Mouse (Mus musculus) heart, embryonic 10.5 days (tissue): ENCODE data around the gene Prmt9. TPM values are rescaled to one million over a fixed set of nuclear protein-coding genes. Genes with fewer than 3 reads are reported as not detected.
A peak's percentile ranks its signal among the peaks of the same experiment; 100 is the strongest.

Experiments
- DNase-seq: peaks from one replicate; pipeline ENCODE4 v3.0.0-alpha.2; 2017; ENCODE audit warnings: low spot score
- H3K27ac ChIP-seq: fragments of 300-500 bp; sonication (generic); 2 replicates; pipeline ENCODE4 v1.5.1; 2016; ENCODE audit warnings: mild to moderate bottlenecking
- H3K27me3 ChIP-seq: fragments of 300-500 bp; sonication (generic); 2 replicates; pipeline ENCODE4 v1.6.1; 2016; ENCODE audit warnings: mild to moderate bottlenecking; ENCODE audit not compliant: poor library complexity, insufficient read depth, severe bottlenecking
- H3K36me3 ChIP-seq: fragments of 300-500 bp; sonication (generic); 2 replicates; pipeline ENCODE4 v1.6.1; 2016; ENCODE audit warnings: mild to moderate bottlenecking, moderate library complexity
- H3K4me1 ChIP-seq: fragments of 300-500 bp; sonication (generic); 2 replicates; pipeline ENCODE4 v1.6.1; 2016; ENCODE audit warnings: mild to moderate bottlenecking
- H3K4me3 ChIP-seq: fragments of 300-500 bp; sonication (generic); 2 replicates; pipeline ENCODE4 v1.5.1; 2016; ENCODE audit warnings: mild to moderate bottlenecking, moderate library complexity
- H3K9me3 ChIP-seq: fragments of 300-500 bp; sonication (generic); 2 replicates; pipeline ENCODE4 v1.6.1; 2016; ENCODE audit warnings: mild to moderate bottlenecking, moderate library complexity
- WGBS: fragments of 180-500 bp; shearing (Covaris S2); methylation state at CpG from one replicate; pipeline ENCODE4 v1.1.7; 2016; 5-methylcytosine and 5-hydroxymethylcytosine counted together
- polyA plus RNA-seq: library from polyadenylated mRNA; unstranded; fragments of >200 nt; fragmentation: Nextera tagmentation; extraction: Ambion mirVana; gene quantifications from 2 replicates; pipeline ENCODE4 v1.2.1, GENCODE M21; 2016

Gene Prmt9
- polyA plus RNA-seq, 1 experiment from 2014 or later, result 15.9 TPM

DNA sequence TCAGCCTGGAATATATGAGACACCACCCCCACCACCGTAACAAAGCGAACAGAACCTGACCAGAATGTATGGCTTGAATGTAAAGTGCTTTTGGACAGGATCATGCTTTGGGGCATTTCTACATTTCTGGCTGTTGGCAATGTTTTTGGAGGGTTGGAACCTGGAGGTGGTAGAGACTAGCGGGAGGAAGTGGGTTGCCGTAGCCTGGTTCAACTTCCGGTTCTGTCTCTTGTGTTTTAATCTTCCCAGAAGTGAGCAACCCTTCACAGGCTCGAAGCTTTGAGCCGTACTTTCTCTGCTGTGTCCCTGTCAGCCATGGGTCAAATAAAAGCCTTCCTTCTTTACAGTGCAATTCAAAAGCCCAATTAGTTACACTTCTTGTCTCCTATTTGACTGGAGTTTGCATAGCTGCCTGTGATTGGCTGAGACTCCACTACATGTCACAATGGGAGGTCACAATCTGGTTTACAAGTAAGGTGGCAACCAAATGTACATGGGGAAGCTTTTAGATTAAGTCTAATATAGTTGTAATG, 74.5 kb downstream of the Prmt9 start:
- no peak overlapping the region for H3K4me3 ChIP-seq
- H3K9me3 ChIP-seq, result no peaks in the 10 kb centered on the region
- WGBS, result 90% methylated on average over 7 of the region's 7 CpGs

DNA sequence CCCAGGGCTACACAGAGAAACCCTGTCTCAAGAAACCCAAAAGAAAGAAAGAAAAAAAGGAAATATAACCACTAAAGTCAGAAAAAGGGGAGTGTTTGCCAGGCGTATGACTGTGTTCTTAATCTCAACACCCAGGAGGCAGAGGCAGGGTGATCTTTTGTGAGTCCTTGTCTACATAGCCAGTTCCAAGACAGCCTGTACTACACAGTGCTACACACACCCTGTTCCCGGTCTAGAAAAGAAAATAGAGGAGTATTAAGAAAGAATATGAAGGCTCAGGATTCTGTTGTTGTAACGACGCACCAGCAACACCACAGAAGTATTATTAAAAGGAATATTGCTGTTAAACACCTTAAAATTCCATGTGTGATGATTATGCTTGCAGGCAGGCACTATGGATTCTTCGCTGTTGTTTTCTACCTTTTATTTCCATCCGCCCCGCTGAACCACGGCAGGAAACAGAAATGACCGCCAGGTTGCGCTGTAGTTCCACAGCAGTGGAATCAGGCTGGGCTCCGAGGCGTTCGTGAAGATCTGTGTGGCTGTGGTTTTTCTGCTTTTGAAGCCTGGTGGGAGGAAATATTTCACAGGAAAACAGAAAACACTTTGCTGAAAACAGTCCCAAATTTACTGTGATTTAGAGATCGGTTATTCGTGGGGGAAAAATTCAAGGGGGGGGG, 80.8 kb downstream of the Prmt9 start:
- WGBS, result 19% methylated on average over 15 of the region's 15 CpGs

More for the DNA sequence above, 74.5 kb downstream of the Prmt9 start:
- no peaks in the 10 kb centered on the region for H3K36me3 ChIP-seq
- no peak for DNase-seq
- no peaks in the 10 kb centered on the region for H3K27me3 ChIP-seq
- no peaks in the 10 kb centered on the region for H3K4me1 ChIP-seq
- H3K27ac ChIP-seq, result no peak overlapping the region

DNA sequence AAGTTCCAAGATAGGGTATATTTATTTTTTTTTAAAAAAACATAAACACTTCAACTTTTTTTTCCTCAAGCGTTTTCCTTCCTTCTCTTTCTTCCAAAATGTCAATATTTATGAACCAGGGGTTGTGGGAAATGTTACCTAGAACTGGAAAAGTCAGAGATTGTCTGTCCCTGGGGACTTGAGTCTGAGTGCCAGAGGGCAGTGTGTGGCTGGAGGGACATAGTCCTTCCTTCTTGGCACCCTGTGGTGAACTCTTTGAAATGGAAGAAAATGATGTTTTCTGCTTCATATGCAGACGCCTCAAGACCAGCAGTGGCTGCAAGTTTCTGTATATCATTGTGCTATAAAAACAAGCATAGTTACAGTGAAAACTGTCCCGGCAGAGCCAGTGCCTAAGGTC, 81.5 kb downstream of the Prmt9 start:
- WGBS, result 57% methylated on average over 3 of the region's 3 CpGs
- DNase-seq, result no peak
- peak overlapping the region; percentile 70; the same call in 1 of the 2 replicates for H3K27ac ChIP-seq

More for the DNA sequence above, 80.8 kb downstream of the Prmt9 start:
- Histone ChIP-seq H3K36me3 (no peaks in the 10 kb centered on the region), H3K27me3 (no peaks in the 10 kb centered on the region), H3K9me3 (no peaks in the 10 kb centered on the region), H3K27ac (peak overlapping the region; percentile 70; the same call in 1 of the 2 replicates), H3K4me1 (0 out of 2 replicates have a peak, but pooled peaks cover 4% of the 10 kb centered on the region), H3K4me3 (no peak overlapping the region)
- peak; percentile 86 for DNase-seq

More for the DNA sequence above, 81.5 kb downstream of the Prmt9 start:
- Histone ChIP-seq H3K9me3 (no peaks in the 10 kb centered on the region), H3K27me3 (no peaks in the 10 kb centered on the region), H3K36me3 (no peaks in the 10 kb centered on the region), H3K4me1 (0 out of 2 replicates have a peak, but pooled peaks cover 4% of the 10 kb centered on the region), H3K4me3 (no peak overlapping the region)

Other genes with a start within 250 kb of the Prmt9 start
- gene Arhgap10, start 31.4 kb upstream of the Prmt9 start, polyA plus RNA-seq, result 22.8 and 25.7 TPM in 2 replicates
- gene Tmem184c, start 61.3 kb downstream of the Prmt9 start, polyA plus RNA-seq, result 28.8 and 29.8 TPM in 2 replicates
- 40.6 and 46.6 TPM in 2 replicates for gene Ednra, start 175.1 kb downstream of the Prmt9 start, polyA plus RNA-seq